Mouse (Mus musculus): ENCODE results near the gene Kcnmb2. TPM values are rescaled to one million over a fixed set of nuclear protein-coding genes. Genes with fewer than 3 reads are reported as not detected.

Gene Kcnmb2
- polyA plus RNA-seq, 1 experiment from 2014 or later: 2.5 TPM

DNA sequence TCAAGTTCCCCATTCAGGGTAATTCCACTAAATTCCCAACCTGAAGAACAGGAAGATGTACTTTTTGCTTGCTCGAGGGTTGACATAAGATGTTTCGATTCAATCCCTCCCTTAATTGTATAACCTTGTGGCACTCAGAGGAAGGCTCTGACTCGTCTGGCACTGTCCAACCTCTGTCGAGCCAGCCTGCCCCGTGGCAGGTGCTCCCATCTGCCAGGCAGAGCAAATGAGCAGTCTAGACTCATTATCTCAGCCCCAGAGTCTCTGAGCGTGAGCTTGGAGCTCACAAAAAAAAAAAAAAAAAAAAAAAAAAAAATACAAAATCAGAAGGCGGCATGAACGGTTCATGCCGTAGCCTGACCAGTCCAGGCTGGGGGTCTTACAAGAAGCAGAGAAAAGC, 130.1 kb downstream of the Kcnmb2 start:
- Histone ChIP-seq H3K4me3 (replicated peaks) (no peak overlapping the region), H3K27ac (no peak overlapping the region), H3K4me2 (replicated peaks) (no peak overlapping the region), H3K9me3 (no peaks in the 10 kb centered on the region), H3K9ac (no peak overlapping the region), H3K36me3 (no peaks in the 10 kb centered on the region), H3K27me3 (replicated peaks) (no peaks in the 10 kb centered on the region), H3K4me1 (replicated peaks) (no peaks in the 10 kb centered on the region)
- 74% methylated on average over 9 of the region's 9 CpGs for WGBS
- no peak for ATAC-seq

DNA sequence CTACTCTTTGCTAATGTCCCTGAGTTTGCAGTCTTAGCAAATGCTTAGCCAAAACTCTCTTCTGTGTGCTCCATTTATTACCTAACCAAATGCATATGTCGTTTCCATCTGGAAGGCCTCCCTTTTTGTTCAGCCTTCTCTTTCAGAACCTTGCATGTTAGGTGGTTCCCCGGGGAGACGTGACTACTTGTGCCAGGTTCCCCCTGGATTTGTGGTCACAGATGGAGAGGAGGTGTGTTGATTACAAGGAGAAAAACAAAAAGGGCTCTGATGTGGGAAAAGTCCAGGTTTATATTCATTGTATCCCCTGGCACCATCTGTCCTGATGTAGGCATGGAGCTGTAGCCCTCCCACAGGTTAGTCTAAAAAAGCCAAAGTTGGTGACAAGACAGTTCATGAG, 141.5 kb downstream of the Kcnmb2 start:
- H3K4me1 ChIP-seq (replicated peaks): no peaks in the 10 kb centered on the region
- H3K36me3 ChIP-seq: no peaks in the 10 kb centered on the region
- H3K9ac ChIP-seq: no peak overlapping the region
- H3K27me3 ChIP-seq (replicated peaks): no peaks in the 10 kb centered on the region
- no peak for ATAC-seq
- H3K4me2 ChIP-seq (replicated peaks): no peak overlapping the region
- no peak overlapping the region for H3K4me3 ChIP-seq (replicated peaks)
- whole genome bisulfite sequencing: 82% methylated on average over 3 of the region's 3 CpGs
- no peak overlapping the region for H3K27ac ChIP-seq
- no peaks in the 10 kb centered on the region for H3K9me3 ChIP-seq

DNA sequence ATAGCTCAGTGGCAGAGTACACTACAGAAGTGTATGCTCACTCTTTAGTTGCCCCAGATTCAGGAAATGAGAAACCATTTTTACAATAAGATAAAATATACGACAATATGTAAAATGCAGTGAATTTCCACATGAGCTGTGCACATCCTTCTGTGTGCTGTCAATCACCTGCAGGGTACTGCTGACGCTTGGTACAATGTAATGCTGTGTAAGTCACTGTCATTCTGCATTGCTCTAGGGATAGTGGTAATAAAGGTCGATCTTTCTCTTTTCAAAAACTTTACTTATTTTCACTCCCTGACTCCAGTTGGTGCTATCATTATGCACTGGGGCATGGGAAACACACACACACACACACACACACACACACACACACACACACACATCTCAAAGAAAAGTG, 146.5 kb downstream of the Kcnmb2 start:
- 86% methylated on average over 3 of the region's 3 CpGs for whole genome bisulfite sequencing
- H3K4me3 ChIP-seq (replicated peaks): no peak overlapping the region
- H3K4me1 ChIP-seq (replicated peaks): no peaks in the 10 kb centered on the region
- no peak for ATAC-seq
- H3K9ac ChIP-seq: no peak overlapping the region
- H3K4me2 ChIP-seq (replicated peaks): no peak overlapping the region
- no peaks in the 10 kb centered on the region for H3K36me3 ChIP-seq
- H3K27me3 ChIP-seq (replicated peaks): no peaks in the 10 kb centered on the region
- H3K27ac ChIP-seq: no peak overlapping the region
- H3K9me3 ChIP-seq: no peaks in the 10 kb centered on the region

DNA sequence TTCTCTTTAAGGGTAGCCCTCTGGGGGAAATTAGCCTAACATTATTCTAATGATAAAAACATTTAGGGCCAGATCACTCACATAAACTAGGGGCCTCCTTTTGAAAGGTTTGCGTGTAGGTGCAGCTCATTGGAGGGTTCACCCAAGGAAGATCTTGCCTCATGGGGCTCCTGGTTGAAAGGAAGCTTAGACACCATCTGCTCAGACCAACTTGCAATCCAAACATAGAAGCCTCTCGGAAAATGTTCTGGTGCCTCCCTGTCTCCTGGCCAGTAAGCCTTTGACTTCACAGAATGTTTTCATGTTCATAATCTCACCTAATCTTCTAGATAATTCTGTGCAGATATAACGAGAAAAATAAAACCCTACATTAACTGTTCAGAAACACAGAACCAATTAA, 150.3 kb downstream of the Kcnmb2 start:
- Histone ChIP-seq H3K4me2 (replicated peaks) (no peak overlapping the region), H3K9ac (no peak overlapping the region), H3K9me3 (no peaks in the 10 kb centered on the region), H3K27ac (no peak overlapping the region), H3K36me3 (no peaks in the 10 kb centered on the region), H3K4me3 (replicated peaks) (no peak overlapping the region), H3K27me3 (replicated peaks) (no peaks in the 10 kb centered on the region), H3K4me1 (replicated peaks) (no peaks in the 10 kb centered on the region)
- WGBS: 76% methylated on average over 3 of the region's 3 CpGs
- no peak for ATAC-seq

DNA sequence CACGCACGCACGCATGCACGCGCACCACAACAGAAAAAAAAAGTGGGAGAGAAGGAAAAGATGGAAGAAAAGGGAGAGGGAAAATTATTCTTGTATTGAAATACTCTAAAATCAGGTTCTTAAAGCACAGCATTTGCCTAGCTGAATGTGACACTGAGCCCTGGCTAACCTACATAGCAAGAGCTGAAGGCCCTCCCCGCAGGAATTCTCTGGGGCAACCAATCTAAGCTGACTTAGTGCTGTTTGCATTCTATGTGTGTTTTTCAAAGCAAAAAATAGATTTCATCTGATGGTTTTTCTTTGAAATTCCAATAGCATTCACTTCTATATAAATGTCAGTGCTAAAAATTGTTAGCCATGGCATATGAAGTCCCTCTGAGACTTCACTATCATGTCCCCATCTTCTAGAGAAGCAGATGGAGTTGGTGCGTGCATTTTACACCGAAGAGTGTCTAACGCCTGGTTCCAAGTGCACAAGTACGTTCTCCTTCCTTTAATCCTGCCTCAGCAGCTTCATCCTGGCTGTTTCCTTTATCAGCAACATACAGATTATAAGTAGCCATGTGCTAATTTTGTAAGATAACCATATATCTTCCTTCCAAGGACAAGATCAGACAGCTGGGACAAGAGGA, 151.4 kb downstream of the Kcnmb2 start:
- no peak for ATAC-seq
- H3K9me3 ChIP-seq: no peaks in the 10 kb centered on the region
- no peak overlapping the region for H3K9ac ChIP-seq
- WGBS: 92% methylated on average over 10 of the region's 10 CpGs
- no peaks in the 10 kb centered on the region for H3K4me1 ChIP-seq (replicated peaks)
- no peak overlapping the region for H3K27ac ChIP-seq
- H3K4me3 ChIP-seq (replicated peaks): no peak overlapping the region
- no peaks in the 10 kb centered on the region for H3K27me3 ChIP-seq (replicated peaks)
- no peaks in the 10 kb centered on the region for H3K36me3 ChIP-seq
- H3K4me2 ChIP-seq (replicated peaks): no peak overlapping the region

DNA sequence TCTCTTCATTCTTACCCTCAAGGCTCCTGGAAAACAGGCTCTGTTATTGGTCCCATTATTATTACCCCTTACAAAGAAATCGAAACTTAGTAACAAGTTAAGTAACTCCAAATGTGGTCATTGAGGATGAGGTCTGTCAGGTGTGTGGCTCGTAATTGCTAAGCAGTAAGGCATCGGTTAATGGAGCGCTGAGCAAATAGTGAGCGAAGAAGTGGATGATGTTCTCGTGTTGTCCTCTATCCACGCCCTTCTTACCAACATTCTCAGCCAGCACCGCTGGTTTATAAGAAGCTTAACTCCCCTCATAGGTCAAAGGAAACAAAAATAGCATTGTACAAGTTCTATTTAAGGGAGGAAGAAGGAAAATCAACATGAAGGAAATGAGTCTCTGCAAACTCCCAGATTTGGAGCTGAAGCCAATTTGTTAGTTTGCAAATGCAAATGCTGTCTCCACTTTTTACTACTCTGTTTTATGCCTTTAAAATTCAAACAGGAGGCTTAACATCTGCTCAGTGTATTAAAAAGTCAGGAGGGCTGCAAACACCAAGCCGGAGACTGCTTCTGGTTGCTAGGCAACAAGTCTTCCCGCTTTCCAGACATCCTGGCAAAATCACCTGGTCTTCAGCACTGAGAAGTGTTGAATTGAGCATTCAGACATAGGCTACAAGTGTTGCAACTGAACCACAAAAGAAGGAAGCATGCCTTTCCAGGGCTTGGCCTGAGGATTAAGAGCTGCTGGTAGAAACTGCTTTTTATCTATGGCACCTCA, 157.8 kb downstream of the Kcnmb2 start:
- Histone ChIP-seq H3K27me3 (replicated peaks) (no peaks in the 10 kb centered on the region), H3K9me3 (no peaks in the 10 kb centered on the region), H3K4me3 (replicated peaks) (no peak overlapping the region), H3K4me1 (replicated peaks) (no peaks in the 10 kb centered on the region), H3K27ac (no peak overlapping the region), H3K4me2 (replicated peaks) (no peak overlapping the region), H3K9ac (no peak overlapping the region), H3K36me3 (no peaks in the 10 kb centered on the region)
- no peak for ATAC-seq
- WGBS: 47% methylated on average over 10 of the region's 10 CpGs

DNA sequence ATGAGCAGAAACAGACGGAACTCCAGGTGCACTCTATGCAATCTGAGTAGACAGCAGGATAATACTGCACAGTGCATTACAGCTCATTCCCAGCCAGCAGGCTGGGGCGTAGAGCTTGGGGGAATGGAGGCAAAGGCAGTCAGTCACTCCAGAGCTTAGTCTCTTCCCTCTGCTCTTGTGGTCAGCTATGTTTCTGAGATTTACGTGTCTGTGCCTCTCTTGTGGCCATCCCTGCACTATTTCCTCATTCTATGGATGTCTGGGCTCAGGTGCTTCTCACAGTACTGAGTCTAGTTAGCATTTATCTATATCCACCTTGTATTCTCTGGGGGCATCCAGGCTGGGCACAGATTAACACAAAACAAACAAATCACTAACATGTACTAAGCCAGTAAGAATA, 160.4 kb downstream of the Kcnmb2 start:
- H3K27me3 ChIP-seq (replicated peaks): no peaks in the 10 kb centered on the region
- no peak for ATAC-seq
- 83% methylated on average over 3 of the region's 3 CpGs for WGBS

DNA sequence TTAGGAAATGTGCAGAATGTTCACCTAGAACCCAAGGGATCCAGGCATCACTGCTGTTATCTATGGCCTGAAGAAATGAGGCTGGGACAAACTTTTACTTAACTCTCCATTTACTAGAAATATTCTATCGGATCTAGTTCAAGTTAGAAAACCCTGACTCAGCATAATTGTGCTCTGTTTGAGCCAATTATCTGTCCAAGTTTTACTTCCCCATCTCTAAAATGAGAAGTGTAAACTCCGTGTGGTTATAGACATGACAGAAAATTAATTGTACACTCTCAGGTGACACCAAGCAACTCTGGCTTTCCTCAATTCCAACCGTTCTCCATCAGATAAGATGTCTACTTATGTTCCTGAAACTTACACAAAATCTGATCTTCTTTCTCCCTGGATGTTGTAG, 161.0 kb downstream of the Kcnmb2 start:
- Histone ChIP-seq H3K27me3 (replicated peaks) (no peaks in the 10 kb centered on the region), H3K4me2 (replicated peaks) (no peak overlapping the region), H3K27ac (no peak overlapping the region), H3K36me3 (no peaks in the 10 kb centered on the region), H3K9me3 (no peaks in the 10 kb centered on the region), H3K9ac (no peak overlapping the region), H3K4me3 (replicated peaks) (no peak overlapping the region), H3K4me1 (replicated peaks) (no peaks in the 10 kb centered on the region)
- WGBS: 66% methylated on average over 3 of the region's 3 CpGs
- ATAC-seq: no peak

More for the DNA sequence above, 160.4 kb downstream of the Kcnmb2 start:
- Histone ChIP-seq H3K4me1 (replicated peaks) (no peaks in the 10 kb centered on the region), H3K9ac (no peak overlapping the region), H3K36me3 (no peaks in the 10 kb centered on the region), H3K4me2 (replicated peaks) (no peak overlapping the region), H3K27ac (no peak overlapping the region), H3K4me3 (replicated peaks) (no peak overlapping the region), H3K9me3 (no peaks in the 10 kb centered on the region)

DNA sequence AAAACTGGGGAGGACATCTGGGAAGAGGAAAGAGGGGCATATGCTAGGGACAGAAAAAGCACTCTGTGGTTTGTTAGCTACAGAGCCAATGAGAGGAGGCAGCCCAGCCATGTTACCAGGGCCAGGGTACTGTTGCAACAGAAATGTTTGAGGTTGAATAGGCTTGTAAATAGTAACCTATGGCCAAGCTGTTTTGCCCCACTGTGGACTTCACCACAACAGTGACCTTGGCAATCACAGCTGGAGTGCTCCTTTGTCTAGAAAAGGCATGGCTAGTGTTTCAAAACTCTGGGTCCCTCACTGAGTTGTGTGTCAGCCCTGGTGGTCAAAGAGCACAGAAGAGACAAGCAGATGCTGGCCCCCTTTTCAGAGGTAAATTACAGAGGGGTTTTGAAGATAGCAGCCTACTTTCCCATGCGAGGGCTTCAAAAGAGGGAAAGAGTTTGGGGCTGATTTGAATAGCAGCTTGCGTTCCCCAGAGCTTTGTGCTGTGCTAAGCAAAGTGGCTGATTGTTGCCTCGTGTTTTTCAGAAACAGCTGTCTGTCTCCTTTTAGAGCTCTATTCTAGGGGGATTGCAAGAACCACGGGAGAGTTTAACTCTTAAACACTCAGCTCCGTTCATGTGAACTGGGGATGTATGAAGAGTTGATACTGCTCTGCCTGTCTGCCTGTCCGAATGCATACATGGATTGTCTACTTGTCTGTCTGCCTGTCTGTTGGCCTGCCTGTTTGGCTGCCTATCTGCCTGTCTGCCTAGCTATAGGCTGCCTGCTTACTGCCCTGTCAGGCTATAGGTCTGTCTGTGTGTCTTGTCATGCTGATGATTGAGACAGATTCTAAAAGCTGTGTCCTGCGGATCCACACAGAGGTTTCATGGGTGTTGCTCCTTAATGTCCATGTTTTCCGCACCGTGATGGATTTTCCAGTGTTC, 165.0 kb downstream of the Kcnmb2 start:
- Histone ChIP-seq H3K27ac (no peak overlapping the region), H3K4me1 (replicated peaks) (no peaks in the 10 kb centered on the region), H3K27me3 (replicated peaks) (no peaks in the 10 kb centered on the region), H3K4me3 (replicated peaks) (no peak overlapping the region), H3K9me3 (no peaks in the 10 kb centered on the region), H3K4me2 (replicated peaks) (no peak overlapping the region), H3K36me3 (no peaks in the 10 kb centered on the region), H3K9ac (no peak overlapping the region)
- ATAC-seq: no peak
- 55% methylated on average over 9 of the region's 9 CpGs for WGBS

DNA sequence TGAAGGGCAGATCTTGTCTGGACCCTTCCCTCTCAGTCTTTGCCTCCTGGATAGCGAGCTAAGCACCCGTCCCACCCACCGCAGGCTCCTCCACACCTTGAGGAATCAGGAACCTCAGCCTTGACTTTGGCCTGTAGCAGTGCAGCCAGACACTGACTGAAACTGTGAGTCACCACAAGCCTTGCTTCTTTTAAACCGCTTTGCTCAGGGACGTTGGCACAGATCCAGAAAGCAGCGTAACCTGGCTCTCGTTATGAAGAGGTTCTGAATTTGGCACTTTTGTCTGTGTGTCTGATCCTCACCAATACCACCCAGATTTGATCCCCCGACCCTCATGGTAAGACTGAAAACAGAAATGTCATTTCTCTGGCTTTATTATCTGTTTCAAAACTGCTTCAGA, 171.6 kb downstream of the Kcnmb2 start:
- no peaks in the 10 kb centered on the region for H3K27me3 ChIP-seq (replicated peaks)
- H3K36me3 ChIP-seq: no peaks in the 10 kb centered on the region
- no peak for ATAC-seq
- no peak overlapping the region for H3K4me2 ChIP-seq (replicated peaks)
- WGBS: 47% methylated on average over 8 of the region's 8 CpGs
- no peak overlapping the region for H3K9ac ChIP-seq
- H3K4me3 ChIP-seq (replicated peaks): no peak overlapping the region
- H3K9me3 ChIP-seq: no peaks in the 10 kb centered on the region
- H3K4me1 ChIP-seq (replicated peaks): no peaks in the 10 kb centered on the region
- H3K27ac ChIP-seq: no peak overlapping the region

DNA sequence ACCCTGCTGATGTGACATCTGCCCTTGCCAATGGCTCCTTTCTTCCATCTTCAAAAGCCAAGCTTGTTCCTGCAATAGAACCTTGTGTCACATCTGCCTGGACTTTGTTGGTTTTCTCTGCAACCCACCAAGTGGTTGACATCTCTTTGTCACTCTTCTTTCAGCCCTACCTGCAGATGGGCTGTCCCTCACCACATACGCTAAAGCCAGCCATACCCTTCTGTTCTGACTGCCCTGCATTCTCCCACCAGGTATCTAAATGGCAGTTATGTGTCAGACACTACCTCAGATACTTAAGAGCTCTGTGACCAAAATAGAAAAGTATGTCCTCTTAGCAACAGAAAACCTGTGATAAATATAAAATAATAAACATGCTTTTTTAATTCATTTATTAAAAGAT, 186.5 kb downstream of the Kcnmb2 start:
- Histone ChIP-seq H3K4me2 (replicated peaks) (no peak overlapping the region), H3K9me3 (no peaks in the 10 kb centered on the region), H3K36me3 (no peaks in the 10 kb centered on the region), H3K27ac (no peak overlapping the region), H3K4me3 (replicated peaks) (no peak overlapping the region), H3K9ac (no peak overlapping the region), H3K4me1 (replicated peaks) (no peaks in the 10 kb centered on the region), H3K27me3 (replicated peaks) (no peaks in the 10 kb centered on the region)
- 94% methylated on average over 1 of the region's 1 CpGs for WGBS
- ATAC-seq: no peak

DNA sequence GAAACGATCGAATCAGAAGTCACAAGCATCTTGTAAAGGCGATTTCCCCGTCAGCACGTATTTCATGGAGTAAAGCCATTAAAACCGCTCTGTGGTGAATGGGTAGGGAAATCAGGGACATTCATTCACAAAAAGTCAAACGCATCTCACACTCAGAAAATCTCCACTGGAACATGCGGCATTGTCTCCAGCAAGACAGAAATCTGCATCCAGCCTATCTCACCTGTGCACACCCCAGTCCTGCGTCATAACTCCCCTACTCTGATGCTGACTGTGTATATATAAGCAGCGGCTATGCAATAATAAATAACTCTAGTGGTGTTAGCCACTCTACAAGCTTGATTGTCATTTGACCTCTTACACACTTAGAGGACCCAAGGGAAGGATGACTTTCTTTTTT, 199.1 kb downstream of the Kcnmb2 start:
- H3K9ac ChIP-seq: no peak overlapping the region
- H3K27me3 ChIP-seq (replicated peaks): no peaks in the 10 kb centered on the region
- no peak for ATAC-seq
- no peak overlapping the region for H3K4me2 ChIP-seq (replicated peaks)
- no peaks in the 10 kb centered on the region for H3K9me3 ChIP-seq
- WGBS: 85% methylated on average over 10 of the region's 10 CpGs
- no peak overlapping the region for H3K27ac ChIP-seq
- no peaks in the 10 kb centered on the region for H3K36me3 ChIP-seq
- no peak overlapping the region for H3K4me3 ChIP-seq (replicated peaks)
- no peaks in the 10 kb centered on the region for H3K4me1 ChIP-seq (replicated peaks)

All from intestine, embryonic 15.5 days (tissue).